Mouse (Mus musculus) monocyte, adult 2 months (primary cell): ENCODE measurements at regions not wholly inside any gene's neighbourhood (a gene's known extent, or its start where the extent isn't known, plus 50 kb on each side); places are given as distances from the start of the nearest gene placed in this dataset.

ENCODE experiments used
- DNase-seq, 2 experiments: peaks; one replicate each; pipeline ENCODE4 v3.0.0; 2022; ENCODE audit warnings: low spot score in 2 of 2, low read depth in 1 of 2

DNA sequence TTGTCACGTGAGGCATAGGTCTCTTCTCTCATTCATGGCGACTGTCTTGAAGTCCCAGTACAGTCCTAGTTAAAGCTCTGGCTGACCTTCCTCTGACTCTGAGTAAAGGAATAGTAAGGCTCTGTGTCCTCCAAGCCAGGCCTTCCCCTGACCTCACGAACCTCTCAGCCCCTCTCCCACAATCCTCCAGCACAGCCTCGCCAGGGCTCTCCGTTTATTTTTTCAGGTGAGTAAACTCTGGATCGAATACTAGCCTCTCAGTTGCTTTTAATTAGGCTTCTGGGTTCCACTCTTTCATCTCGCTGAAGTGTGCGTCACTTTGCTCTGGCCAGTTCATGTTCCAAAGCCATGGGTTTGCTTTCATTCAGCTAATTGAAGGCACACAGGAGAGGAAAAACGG, 133.8 kb downstream of the Mylk4 start:
- DNase-seq, result no peak

- DNase-seq, result no peak
These were observed 140.6 kb downstream of the Mylk4 start for GRCm38 (mm10) chr13:32643030-32643750.

DNA sequence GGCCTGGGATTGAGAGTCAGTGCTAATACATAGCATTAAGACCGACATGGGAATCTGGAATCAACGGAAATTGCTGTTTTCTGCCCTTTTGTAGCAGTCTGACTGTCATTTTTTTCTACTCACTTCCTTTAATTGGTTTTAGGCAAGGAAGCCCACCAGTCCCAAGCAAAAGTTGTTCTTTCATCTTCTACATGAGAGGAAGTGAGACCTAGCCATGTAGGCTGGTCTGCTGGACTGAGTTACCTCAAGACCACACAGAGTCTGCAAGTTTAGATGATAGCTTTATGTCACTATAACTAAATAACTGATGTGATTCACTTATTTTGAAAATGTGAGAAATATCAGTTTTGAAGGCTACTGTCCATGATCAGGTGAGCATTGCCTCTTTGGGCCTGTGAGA, 142.8 kb downstream of the Mylk4 start:
- no peak for DNase-seq

DNA sequence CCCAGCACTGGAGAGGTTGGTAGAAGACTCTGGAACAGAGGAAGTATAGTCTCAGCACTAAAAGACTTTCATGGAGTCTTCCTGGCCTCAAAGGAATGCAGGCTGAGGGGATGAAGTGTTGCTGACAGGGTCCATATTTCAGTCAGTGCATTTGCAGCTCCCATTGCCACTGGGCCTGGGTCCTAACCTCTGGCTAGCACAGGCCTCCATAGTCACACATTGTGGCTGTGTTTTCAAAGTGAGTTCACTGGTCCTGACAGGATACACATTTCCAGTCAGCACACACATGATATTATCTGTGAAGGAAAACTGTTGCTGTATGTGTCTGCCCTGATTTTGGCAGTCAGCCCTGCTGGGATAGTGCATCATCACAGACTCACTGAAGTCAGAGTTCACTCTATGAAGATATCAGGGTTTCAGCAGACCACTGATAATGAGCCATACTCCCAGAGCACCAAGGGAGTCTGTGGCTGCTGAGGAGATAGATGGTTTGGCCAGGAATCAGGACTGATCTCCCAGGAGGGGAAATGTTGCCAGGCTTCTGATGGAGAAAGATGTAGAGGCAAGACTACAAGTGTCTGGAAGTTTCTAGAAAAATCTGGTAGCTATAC, 153.5 kb downstream of the Mylk4 start:
- no peak for DNase-seq

GRCm38 (mm10) chr13:32613916-32614315, 169.8 kb downstream of the Mylk4 start:
- DNase-seq, result no peak

DNA sequence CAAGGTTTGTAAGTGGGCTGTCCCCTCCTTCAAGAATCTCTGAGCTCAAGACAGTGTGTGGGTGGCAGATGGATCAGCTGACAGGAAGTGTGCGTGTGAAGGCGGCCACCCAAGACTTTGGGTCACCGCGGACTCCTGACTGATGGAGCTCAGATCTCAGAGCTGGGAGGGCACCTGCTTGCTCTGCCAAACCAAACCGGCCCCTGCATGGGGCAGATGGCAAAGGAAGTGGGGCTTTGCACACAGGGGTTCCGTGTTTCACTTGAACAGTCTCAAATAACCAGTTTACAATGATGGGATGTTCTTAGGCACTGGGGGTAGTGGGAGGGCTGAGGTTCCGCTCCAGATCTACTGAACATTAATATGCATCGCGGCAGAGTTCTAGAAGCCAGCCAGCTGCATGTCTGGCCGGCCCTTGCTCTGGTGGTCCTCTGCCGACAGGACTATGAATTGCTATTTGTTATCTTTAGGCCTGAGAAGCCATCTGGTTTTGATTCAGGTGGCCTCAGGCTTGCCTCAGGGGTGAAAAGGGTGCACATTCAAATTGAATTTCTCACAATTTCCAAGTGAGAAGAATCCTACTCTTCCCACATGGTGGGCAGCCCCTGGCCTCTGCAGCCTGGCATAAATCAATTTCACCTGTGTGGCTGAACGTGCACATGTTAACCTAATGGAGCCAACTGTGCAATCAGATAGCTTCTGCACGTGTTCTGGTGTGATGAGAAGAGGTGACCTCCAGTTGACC, 172.0 kb downstream of the Mylk4 start:
- DNase-seq, result no peak

DNA sequence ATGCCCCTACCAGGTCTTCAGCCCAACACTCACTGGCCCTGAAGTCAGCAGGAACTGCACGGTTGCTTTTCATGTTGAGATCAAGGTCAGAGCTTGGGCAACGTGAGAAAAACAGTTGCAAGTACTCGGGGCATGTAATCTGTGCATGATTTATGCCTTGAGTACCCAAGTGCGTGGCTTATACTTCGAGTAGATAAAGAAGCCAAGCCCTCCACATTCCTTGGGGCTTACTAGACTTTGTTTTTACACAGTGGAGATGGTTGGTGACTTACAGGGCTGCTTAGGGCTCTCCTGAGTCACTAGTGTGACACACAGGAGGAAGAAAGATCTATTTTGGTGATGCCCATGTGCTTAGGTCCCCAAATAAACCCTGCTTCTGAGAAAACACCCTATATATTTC, 172.8 kb downstream of the Mylk4 start:
- DNase-seq, result no peak

DNA sequence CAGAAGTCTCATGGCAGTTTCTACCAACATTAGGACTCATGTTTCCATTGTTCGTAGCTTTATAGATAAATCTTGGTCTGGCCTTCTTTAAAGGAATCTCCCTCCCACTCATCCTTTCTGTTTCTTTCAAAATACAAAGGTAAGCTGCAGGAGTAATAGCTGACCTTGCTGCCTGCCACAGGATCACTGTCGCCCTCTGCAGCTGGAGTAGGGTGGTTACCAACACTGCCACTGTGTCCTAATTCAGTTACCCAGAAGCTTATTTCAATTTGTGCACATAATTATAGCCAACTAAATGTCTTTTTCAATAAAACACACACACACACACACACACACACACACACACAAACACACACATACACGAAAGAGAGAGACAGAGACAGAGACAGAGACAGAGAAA, 175.3 kb downstream of the Mylk4 start:
- DNase-seq, result no peak

DNA sequence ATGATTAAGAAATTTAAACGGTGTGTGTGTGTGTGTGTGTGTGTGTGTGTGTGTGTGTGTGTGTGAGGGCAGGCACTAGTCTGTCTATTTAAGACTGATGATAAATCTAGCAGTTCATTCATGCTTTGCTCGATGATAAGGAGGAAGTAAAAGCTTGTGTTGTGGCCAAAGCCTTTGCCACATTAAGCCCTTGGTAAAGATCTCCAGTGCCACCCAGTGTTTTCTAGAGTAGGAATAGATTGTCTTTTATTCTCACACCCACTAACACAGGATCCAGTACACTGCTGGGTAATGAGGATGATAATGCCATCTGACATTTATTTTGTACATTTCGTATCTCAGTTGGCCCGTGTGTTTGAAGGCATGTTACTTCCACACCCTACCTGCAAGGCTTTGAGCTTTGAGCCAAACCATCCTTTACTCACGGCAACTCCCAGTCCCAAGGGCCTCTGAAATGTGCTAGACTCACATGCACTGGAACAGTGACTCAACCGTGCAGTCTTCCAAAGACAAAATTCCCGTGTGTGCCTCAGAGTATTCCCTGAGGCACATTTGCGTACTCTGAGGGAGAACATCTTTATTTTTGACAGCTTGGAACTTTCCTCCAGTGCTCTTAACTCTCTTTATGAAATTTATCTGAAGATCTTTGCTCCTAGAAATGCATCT, 179.7 kb downstream of the Mylk4 start:
- DNase-seq, result no peak

DNA sequence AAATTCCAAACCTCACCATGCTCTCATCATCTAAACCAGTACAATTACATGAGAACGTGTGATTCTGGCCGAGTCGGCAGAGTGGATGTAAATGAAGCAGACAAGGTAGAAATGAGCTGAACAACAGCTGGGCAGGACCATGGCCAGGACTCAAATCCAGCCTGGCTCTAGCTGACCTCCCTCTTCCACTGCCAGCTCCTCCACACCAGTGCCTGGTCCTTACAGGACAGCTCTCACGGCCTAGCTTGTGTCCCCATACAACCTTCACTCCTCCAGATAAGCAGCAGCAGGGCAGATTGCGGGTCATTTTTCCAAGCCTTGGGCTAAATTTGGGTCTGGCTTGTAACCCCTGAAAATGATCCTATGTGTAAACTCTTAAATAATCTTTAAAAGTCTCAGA, 182.4 kb downstream of the Mylk4 start:
- DNase-seq, result no peak

DNA sequence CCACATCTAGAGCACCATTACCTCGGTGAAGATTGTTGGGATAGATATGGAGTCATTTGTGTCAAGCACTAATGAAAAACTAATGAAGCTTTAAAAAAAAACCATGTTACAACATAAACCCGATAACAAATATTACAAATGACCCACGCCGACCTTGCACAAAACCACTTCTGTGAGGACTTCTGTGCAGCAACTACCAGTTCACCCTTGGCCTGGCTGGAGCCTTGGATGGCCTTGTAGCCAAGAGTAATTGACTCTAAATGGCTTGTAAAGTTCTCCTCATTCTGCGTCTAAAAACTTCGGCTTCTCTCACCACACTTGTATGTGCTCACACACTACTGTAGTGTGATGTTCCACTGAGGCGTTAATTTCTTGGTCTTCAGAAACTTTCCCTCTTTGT, 190.1 kb downstream of the Mylk4 start:
- DNase-seq, result no peak

DNA sequence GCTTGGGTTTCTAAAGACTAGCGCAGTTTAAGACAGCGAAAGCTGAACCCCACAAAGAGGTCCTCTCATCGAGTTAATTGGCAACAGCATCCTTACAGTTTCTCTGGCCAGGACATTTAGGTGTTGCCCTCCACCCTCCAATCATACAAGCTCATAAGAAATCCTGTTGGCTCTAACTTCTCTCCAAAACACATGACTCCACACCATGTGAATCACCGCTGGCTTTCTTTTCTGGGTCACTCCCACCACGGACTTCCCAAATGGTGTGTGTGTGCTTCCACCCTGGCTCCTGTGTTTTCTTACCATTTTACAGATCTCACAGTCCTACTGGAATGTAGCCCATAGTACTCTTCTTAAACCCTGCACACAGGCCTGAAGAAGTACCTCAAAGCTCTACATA, 190.6 kb downstream of the Mylk4 start:
- DNase-seq, result no peak

DNA sequence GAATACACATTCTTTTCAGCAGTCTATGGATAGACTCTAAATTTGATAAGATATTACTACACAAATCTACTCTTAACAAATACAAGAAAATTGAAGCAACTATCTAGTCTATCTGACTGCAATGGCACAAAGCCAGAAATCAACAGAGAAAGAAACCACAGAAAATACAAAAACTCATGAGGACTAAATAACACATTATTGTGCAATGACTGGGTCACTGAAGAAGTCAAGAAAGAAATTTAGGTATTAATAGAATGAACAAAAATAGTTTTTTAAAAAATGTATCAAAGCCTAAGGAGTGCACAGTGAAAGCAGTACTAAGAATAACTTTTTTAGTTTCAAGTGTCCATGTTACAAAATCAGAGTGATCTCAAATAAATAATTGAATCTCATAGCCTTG, 202.2 kb downstream of the Mylk4 start:
- DNase-seq, result no peak

GRCm38 (mm10) chr13:32567850-32568249, 215.9 kb downstream of the Mylk4 start:
- DNase-seq, result no peak

DNA sequence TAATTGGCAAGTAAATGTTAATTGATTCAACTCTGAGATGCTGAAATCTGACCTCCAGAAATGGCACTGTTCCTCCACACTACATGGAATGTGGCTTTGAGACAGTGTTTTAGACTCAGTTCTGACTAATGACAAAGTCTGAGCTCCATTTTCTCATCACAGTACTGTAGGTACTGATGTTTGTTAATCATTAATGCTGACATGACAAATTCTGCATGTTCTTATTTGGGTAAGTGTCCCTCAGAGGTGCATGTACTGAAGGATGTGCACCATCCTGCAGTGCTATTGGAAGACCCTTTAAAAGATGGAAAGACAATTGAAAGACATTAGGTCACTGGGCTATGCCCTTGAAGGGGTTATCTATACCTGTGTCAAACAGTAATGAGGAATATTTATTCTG, 222.1 kb upstream of the Gmds start:
- no peak for DNase-seq

GRCm38 (mm10) chr13:32556396-32556795, 217.9 kb upstream of the Gmds start:
- no peak for DNase-seq

- no peak for DNase-seq
These were observed 216.5 kb upstream of the Gmds start for GRCm38 (mm10) chr13:32555064-32555463.

DNA sequence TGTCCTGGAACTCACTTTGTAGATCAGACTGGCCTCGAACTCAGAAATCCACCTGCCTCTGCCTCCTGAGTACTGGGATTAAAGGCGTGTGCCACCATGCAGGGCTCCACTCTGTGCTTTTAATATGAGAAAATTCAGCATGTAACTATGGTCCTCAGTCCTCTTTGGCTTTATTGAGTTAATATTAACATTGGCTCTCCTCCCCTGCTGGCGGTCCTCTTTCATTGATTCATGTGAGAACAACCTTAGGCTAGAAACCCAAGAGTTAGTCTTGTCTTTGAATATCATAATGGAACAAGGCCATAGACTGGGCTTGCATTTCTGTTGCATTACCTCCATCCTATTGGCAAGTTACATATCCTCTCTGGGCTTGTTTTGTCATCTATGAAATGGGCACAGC, 216.1 kb upstream of the Gmds start:
- no peak for DNase-seq

GRCm38 (mm10) chr13:32553136-32553535, 214.6 kb upstream of the Gmds start:
- no peak for DNase-seq

GRCm38 (mm10) chr13:32550113-32550512, 211.6 kb upstream of the Gmds start:
- no peak for DNase-seq

GRCm38 (mm10) chr13:32547126-32547525, 208.6 kb upstream of the Gmds start:
- no peak for DNase-seq
